ENCODE assay signal across 27 mouse cellular contexts in the genomic region with DNA sequence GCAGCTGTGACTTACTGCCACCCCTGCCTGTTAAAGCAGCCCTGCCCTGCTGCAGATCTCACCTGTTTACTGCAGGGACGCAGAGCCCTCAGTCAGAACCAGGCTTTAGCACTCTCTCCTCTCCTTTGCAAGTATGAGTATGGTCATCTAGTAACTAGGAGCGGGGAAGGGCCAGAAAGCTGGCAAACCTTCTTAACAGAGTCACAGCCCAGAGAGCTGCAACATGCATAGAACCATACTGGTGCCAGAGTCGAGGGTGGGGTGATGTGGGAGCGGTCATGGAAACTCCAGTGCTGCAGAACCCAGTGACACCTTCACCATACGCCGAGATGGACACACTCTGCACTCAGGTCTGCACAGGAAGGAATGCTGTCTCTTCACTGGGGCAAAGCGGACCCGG.
A peak's percentile ranks its signal among the peaks of the same experiment; 100 is the strongest.
DNase-seq lines count a peak whose midpoint lies in the region; ATAC-seq lines count a peak whose summit lies in the region.
"Had no signal": no experiment of that assay in that cellular context is flagged by ENCODE, and none has a peak within 500 bp of the region (broad histone marks: within the 10 kb centered on the region; RNA-seq: fewer than 3 reads in every experiment).

No protein-coding gene starts in this region.

- no peaks in the 10 kb centered on the region for H3K27me3 ChIP-seq in kidney, embryonic 14.5 days (ENCODE audit: control insufficient read depth, insufficient read depth, low read length)
- H3K27me3 ChIP-seq in kidney, embryonic 15.5 days = no peaks in the 10 kb centered on the region
- H3K27me3 ChIP-seq: CH12.LX; embryonic facial prominence, embryonic 13.5 days; heart, embryonic 12.5 days; limb, embryonic 15.5 days; lung, embryonic 15.5 days; neural tube, embryonic 12.5 days had no signal

- H3K27ac ChIP-seq in kidney, embryonic 14.5 days (ENCODE audit: low read depth, low read length) = no peak overlapping the region
- no peak overlapping the region for H3K27ac ChIP-seq in kidney, embryonic 15.5 days
- H3K27ac ChIP-seq: embryonic facial prominence, embryonic 13.5 days; hindbrain, embryonic 14.5 days; limb, embryonic 15.5 days; lung, embryonic 15.5 days; neural tube, embryonic 12.5 days had no signal

- peak; percentile 21 for DNase-seq in adrenal gland, adult 2 months
- DNase-seq in adrenal gland, postnatal 36 days = no peak
- DNase-seq in kidney, adult 11 months = peak; percentile 45
- DNase-seq in kidney, postnatal 14 days = peak; percentile 21
- DNase-seq in kidney, postnatal 36 days = peak; percentile 30 to 43
- DNase-seq in lung, postnatal 10 days = no peak
- DNase-seq: cerebellum, adult 11-12 months; cerebellum, adult 9-11 months; forebrain, postnatal 0 days; gastrocnemius, postnatal 10 days; lung, postnatal 36 days; right cerebral cortex, adult 18-20 months; thymus, adult 18-20 months; thymus, postnatal 25 days had no signal

- no peak overlapping the region for H3K4me3 ChIP-seq in kidney, embryonic 14.5 days (ENCODE audit: low read length)
- H3K4me3 ChIP-seq in kidney, embryonic 15.5 days (replicated peaks) = no peak overlapping the region
- H3K4me3 ChIP-seq: embryonic facial prominence, embryonic 13.5 days; erythroblast, embryonic 14.5 days; heart, embryonic 12.5 days; limb, embryonic 15.5 days; lung, embryonic 15.5 days; neural tube, embryonic 12.5 days had no signal

- H3K4me2 ChIP-seq in kidney, embryonic 14.5 days (replicated peaks; ENCODE audit: low read depth, low read length) = no peak overlapping the region
- H3K4me2 ChIP-seq in kidney, embryonic 15.5 days = no peak overlapping the region
- H3K4me2 ChIP-seq: embryonic facial prominence, embryonic 13.5 days; heart, embryonic 12.5 days; hindbrain, embryonic 14.5 days; limb, embryonic 15.5 days; lung, embryonic 15.5 days; midbrain, embryonic 11.5 days; neural tube, embryonic 12.5 days had no signal

- H3K4me1 ChIP-seq in kidney, embryonic 14.5 days (ENCODE audit: control insufficient read depth, insufficient read depth, low read length) = no peaks in the 10 kb centered on the region
- 0 out of 2 replicates have a peak, but pooled peaks cover 5% of the 10 kb centered on the region for H3K4me1 ChIP-seq in kidney, embryonic 15.5 days
- H3K4me1 ChIP-seq: embryonic facial prominence, embryonic 13.5 days; heart, embryonic 12.5 days; limb, embryonic 15.5 days; lung, embryonic 15.5 days; neural tube, embryonic 12.5 days had no signal

- ATAC-seq in kidney, embryonic 14.5 days (ENCODE audit: low FRiP score, low TSS enrichment) = no peak
- ATAC-seq in kidney, embryonic 15.5 days (replicated peaks; ENCODE audit: low FRiP score) = no peak
- ATAC-seq: activated CD4-positive, CD25-positive, alpha-beta regulatory T cell, adult 4 months; forebrain, postnatal 0 days; midbrain, embryonic 16.5 days had no signal

- H3K9ac ChIP-seq in kidney, embryonic 14.5 days (ENCODE audit: low read depth, low read length) = no peak overlapping the region
- no peak overlapping the region for H3K9ac ChIP-seq in kidney, embryonic 15.5 days
- H3K9ac ChIP-seq: embryonic facial prominence, embryonic 13.5 days; forebrain, postnatal 0 days; heart, embryonic 12.5 days; hindbrain, embryonic 14.5 days; limb, embryonic 15.5 days; lung, embryonic 15.5 days; neural tube, embryonic 12.5 days had no signal

- peaks cover 19% of the 10 kb centered on the region for H3K36me3 ChIP-seq in kidney, embryonic 14.5 days (ENCODE audit: control insufficient read depth, insufficient read depth, low read length)
- H3K36me3 ChIP-seq in kidney, embryonic 15.5 days = peaks cover 24% of the 10 kb centered on the region

- WGBS in kidney, embryonic 14.5 days = 91% methylated on average over 8 of the region's 8 CpGs
- 95% methylated on average over 8 of the region's 8 CpGs for WGBS in kidney, embryonic 15.5 days

- H3K9me3 ChIP-seq in kidney, embryonic 14.5 days (ENCODE audit: control insufficient read depth, low read length) = no peaks in the 10 kb centered on the region
- no peaks in the 10 kb centered on the region for H3K9me3 ChIP-seq in kidney, embryonic 15.5 days (replicated peaks)
- H3K9me3 ChIP-seq: embryonic facial prominence, embryonic 13.5 days; heart, embryonic 12.5 days; limb, embryonic 15.5 days; lung, embryonic 15.5 days; neural tube, embryonic 12.5 days had no signal

Comparison
In these comparisons a context has a peak if more than half of its experiments do, and no peak if none do; other contexts are left out.
1. DNase-seq: peak in adrenal gland, adult 2 months (single experiment), kidney, adult 11 months (single experiment), kidney, postnatal 14 days (single experiment) and kidney, postnatal 36 days (2 of 2); none in adrenal gland, postnatal 36 days (0 of 2) and lung, postnatal 10 days (single experiment).